Mouse (Mus musculus) megakaryocyte-erythroid progenitor cell, adult 5-6 weeks (primary cell): ENCODE measurements around the gene Exoc4. TPM values are rescaled to one million over a fixed set of nuclear protein-coding genes. Genes with fewer than 3 reads are reported as not detected.

ENCODE experiments used
- ATAC-seq: replicated peaks from 2 replicates; pipeline ENCODE4 v1.8.0; 2016; ENCODE audit warnings: mild to moderate bottlenecking, inconsistent platforms; ENCODE audit not compliant: severe bottlenecking, poor library complexity, low FRiP score, low TSS enrichment
- total RNA-seq, 2 experiments: library from RNA; stranded (forward) in 1 of 2; stranded (reverse) in 1 of 2; fragments of 200-1000, 215-1000 nt in 1 of 2; fragments of >200 nt in 1 of 2; fragmentation: Nextera tagmentation in 1 of 2; gene quantifications; 2 replicates each; pipeline ENCODE4 v1.2.3; 2014 to 2017

Gene Exoc4
- total RNA-seq, 2 experiments from 2014 or later = 49.6 to 57.8 TPM

DNA sequence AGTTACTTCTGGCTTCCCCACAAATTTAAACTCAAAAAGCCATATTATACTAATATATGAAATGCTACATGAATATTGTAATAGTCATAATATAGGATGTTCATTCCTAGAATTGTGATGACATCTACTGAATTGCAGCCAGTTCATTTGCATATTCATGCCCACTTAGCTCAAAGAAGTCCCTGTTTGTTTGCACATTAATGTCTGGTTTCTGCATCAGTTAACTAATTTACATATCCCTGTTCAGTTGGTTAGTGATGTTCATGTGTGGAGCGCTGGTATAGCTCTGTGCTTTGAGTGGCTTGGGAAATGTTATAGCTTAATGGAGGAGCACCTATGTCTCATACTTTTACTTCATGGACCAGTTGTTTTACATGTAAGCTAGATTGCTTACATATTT lies 206.4 kb downstream of the Exoc4 start:
- ATAC-seq = no peak

DNA sequence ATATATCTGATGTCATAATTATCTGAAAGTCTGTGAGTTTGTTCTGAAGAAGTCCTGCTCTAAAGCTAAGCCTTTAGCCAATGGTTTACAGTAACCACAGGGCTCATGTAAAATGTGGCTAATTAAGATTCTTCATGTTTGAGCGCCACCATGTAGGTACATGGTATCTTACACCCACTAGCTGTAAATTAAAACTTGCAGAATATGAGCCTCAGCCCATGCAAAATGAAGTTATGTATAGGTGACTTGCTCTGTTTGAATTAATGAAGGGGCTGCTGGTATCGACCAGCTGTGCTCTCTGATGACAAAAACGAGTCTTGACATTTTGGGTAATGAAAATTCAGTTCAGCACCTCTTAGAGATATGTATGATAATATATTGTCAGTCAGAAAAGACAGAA lies 216.0 kb downstream of the Exoc4 start:
- no peak for ATAC-seq

DNA sequence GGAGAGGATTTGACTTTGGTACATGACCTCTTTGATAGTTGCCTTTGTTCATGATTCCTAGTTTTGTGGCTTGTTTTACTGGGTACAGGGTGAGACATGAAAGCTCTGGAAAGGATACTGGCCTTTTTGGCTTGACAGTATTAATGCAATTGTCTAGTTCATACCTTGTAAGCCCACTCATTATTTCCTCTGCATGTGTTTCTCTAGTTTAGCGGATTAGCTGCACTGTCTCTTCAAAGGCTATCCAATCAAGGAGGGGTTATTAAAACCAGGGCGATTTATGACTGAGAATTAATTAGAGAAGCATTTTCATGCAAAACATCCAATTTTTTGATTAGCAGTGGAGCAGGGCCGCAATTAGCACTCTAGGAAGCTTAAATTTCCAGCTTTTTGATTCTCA lies 216.5 kb downstream of the Exoc4 start:
- ATAC-seq = no peak

DNA sequence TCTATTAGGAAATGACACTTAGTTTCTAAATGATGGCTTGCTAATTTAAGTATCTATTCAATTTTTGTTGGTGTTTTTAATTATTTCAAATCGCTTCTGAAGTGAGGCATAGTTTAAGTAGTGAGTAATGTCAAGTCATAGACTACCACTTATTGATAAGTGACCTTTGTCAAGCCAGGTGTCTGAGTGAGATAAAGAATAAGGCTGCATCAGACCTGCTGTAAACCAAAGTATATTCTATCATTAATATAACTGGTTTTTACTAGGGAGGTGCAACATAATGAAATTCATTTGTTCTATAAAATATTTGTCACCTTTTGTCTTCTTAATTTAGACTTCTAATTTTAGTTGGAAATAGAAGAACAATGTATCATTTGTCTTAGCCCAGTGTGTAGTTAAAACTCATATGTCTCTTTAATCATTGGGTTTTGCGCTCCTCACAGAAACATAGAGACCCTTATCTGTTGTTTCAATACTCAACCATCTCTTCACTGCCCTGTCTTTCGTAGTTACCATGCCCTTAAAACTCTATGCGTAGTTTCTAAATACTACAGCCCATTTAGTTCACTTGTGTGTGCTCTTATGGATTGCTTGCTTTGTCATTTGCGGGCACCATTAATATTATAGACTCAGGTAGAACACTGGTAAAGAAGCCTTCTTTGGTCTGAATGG lies 217.4 kb downstream of the Exoc4 start:
- ATAC-seq = peak; percentile 87

DNA sequence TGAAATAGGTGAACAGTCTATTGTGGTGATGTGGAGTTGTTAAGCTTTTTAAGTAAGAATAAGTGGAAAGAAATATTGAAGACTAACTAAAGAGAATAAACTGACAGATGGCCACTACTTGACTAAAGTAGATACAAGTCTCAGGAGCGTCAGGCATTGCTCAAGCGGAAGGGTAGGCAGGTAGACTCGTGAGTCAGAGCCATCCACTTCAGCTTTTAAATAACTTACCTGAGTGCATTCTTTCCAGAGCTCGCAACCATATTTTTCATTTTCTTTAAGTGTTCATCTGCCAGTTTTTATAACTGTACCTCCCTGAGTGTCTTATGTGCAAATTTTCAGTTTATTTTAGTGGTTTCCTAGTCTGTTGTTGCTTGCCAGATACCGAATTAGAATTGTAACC lies 219.6 kb downstream of the Exoc4 start:
- ATAC-seq = no peak

DNA sequence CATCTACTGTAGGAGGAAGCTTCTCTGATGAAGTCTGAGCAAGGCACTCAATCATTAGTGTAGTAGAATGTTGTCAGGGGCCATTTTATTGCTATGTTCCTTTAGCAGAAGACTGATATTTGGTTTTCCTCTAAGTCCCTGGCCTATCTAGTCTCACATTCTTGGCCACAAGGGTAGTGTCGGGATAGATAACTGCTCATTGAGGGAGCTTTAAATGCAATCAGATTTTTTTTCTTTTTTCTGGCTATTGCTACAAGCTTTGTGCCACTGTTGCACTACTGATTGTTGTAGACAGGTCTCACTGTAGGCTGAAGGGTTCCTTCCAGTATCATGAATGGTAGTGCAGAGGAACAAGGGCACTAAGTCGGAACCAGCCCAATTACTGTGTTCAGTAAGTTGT lies 227.2 kb downstream of the Exoc4 start:
- peak; percentile 52; the same call in 1 of the 2 replicates for ATAC-seq

DNA sequence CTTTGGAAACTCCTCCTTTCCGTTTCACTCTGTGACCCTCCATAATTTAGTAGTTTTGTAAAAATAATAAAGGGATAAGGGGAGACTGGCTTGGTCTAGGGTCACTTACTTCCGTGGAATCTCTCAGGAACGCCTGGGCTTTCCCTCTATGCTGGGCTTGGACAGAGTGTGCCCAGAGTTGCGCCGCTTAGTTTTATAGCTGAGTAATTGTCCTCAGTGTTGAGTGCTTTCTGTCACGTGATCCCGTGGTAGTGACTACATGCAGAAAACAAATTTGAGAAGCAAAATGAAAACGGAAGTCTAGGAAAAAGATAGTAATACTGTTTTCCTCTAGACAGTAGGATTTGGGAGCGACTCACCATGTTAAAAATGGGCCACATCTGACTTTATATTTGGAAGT lies 235.7 kb downstream of the Exoc4 start:
- no peak for ATAC-seq

DNA sequence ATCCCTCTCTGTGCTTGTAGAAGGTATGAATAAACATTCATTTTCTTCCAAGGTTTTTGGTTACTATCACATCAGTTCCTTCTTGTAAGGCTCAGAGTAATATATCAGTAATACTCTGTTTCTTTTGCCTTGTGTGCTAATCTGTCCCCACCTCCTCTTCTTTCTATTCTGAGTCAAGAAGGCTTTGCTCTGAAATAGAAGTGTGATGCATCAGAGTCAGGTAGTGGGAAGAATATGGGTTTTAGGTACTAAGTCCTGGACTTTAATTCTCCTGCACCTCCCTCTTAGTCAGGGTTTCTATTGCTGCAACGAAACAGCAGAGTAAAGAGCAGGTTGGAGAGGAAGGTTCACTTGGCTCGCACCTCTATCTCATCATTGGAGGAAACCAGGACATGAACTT lies 240.9 kb downstream of the Exoc4 start:
- no peak for ATAC-seq

DNA sequence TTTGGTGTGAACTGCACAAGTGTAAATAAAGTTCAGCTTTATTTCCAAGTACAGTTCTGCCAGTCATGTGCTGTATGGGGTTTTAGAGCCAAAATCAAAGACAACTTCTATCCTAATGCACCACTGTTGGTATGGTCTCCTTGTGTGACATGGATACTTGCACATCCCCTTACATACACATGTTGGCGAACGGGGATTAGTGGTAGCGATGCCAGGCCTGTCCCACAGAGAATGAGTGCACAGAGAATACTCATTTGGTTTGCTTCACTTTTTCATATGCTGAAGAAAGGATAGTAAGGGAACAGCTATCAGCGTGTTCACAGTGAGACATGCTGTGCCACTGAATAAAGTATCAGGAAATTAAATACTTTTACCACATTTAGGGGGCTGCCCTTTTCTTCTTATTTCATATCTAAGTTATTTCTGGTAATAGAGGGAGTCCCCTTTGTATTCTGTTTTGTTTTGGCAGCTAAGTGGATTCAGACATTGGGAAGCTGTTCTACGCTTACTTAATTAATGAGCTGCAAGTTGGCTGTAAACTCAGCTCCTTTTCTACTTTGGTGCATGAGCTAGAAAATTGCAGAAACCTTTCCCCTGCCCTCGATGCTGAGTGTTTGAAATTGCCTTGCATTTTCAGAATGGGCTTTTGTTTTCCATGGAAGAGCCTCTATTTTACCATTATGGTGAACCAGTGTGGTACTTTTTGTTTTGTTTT lies 247.4 kb downstream of the Exoc4 start:
- no peak for ATAC-seq

DNA sequence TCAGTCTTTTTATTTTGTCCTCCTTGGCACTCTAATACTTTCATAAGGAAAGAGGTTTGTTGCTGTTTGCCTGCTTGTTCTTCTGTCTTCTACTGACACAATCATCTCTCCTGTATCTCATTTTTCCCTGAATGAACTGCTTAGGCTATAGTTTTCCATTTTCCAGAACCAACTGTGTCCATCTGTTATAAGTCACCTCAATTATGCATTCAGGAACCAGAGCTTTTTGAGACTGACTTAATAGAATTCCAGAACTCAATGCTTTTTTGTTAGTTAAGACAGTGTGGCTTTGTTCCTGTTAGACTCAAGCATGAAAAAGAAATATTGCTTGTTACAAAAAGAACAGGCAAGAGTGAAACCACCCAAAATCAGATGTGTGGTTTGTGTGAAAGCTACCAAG lies 248.5 kb downstream of the Exoc4 start:
- no peak for ATAC-seq

DNA sequence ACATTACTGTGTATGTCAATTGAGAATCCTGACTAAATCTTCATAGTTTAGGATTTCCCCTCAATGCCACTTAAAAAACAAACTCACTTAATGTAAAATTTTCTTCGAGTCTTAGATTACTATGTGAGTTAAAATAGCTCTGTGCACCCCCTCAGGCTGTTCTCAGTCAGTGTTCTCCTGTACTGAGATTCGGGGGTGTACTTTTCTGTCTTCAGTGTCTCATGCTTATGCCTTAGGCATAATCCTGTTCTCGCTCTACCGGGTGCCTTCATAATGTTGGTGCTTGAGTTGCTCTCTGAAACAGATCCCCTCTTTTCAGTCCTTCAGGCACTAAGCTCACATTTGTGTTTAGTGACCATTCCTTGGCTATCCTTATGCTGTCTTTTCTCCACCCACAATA lies 253.5 kb downstream of the Exoc4 start:
- no peak for ATAC-seq

DNA sequence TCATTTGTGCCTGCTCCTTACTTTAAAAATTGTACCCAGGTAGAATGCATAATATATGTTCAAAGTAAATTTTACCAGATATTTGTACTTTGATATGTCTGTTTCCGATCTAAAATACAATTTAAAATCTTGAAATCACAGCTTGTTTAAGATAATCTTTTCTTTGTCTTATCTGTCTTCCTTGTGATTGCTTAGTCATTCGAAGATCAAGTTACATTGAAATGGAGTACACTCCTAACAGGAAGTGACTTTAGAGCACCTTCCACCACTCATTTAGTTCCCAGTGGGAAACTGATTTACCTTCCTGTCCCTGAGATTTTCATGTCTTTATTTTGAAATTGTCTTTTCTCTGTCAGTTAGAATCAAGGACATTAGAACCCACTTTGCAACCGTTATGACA lies 254.5 kb downstream of the Exoc4 start:
- no peak for ATAC-seq

DNA sequence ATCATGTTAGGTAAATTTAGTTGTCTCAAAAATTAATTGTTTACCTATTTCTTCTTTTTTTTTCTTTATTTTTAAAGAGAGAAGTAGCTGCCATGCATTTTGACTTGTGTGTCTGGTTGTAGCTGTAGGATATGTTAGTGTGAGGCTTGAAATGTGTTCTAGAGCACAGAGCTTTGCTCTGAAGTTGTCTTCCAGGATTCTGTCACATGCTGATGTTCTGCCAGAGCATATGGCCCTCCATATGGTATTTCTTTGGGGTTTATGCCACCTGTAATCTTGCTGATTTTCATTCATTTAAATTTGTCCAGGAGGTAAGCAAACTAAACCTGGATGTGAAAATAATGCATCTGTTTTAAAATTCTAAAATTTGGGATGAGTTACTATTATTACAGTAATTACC lies 258.2 kb downstream of the Exoc4 start:
- ATAC-seq = no peak

DNA sequence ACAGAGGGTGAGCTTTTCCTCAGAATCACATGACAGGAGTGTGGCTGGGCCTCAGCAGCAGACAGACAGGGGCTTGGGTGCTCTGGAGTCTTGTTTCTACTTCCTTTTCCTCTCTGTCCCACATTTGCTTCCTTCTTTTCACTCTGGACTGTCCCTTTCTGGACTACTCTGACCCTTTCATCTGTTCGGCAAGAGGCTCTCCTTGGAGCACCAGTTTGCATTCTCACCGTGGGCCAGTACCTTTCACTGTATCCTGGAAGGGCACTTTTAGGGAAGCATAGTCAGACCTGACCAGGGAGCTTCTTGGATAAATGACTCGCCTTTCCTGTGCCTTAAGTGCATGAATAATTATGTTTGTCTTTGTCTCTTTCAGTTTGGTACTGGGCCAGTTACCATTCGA lies 266.5 kb downstream of the Exoc4 start:
- ATAC-seq = no peak

DNA sequence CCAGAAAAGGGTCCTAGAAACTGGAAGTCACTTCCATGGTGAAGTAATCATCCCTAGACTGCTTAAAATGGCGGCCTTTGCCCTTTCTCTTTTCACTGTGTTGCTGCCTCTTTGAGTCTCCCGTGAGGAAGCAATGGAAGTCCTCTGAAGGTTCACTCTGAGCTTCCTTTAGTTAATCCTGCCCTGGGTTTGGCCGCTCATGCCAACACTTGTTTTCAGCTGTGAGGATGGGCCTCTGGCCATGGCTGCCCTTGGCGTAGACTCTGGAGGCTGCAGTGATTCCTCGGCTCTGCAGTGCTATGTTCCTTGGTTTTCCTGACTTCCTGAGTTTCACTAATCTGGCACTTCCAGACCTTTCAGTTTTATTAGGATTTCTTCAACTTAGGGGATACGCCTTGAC lies 267.9 kb downstream of the Exoc4 start:
- no peak for ATAC-seq

DNA sequence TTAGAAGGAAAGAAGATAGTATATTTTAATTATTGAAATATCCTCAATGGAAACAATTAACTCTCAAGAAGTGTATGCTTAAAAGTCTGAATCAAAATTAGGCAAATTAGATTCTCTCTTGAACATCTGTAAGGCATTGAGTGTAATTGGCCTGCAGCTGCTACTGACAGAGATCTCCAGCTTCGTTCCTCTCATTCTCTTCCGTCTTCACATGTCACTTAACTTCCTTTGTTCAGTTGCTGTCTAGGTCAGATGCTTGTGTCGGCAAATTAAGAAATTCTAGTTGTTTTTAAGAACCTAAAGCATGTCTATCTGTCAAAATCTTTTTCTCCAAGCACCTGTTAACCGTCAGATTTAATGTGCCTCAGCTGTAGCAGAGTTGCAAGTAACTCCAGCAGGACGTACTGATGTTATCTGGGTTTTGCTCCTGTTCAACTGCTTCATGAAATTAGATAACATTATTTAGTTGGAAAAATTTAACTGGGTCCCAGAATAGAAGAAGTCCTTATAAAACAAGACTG lies 269.1 kb downstream of the Exoc4 start:
- no peak for ATAC-seq

DNA sequence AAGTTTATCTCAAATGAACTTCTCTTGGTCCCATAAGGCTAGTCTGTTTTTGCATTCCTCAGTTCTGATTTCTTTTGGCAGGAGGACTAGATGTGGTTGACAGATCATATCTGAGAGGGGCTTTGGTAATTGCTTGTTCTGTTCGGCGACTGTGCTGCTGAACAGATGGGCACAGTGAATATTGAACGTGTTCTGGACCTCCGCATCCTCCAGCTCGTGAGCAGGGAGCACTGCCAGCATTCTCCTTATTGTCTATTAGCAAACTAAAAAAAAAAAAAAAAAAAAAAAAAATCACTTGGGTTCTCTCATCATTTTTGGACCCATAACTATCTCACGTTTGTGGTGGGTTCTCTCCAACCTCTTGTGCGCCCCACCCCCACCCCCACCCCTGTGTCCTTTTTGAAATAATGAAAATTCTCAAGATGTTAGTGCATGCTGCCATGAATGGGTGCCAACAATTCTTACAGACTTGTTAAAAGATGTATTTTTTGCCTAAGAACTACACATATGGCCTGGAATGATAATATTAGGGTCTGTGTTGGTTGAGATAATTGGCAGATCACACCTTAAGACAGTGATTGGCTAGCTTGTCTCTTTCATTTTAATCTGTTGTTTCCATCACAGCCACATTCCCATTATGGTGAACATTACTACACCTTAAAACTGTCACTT lies 276.9 kb downstream of the Exoc4 start:
- no peak for ATAC-seq

DNA sequence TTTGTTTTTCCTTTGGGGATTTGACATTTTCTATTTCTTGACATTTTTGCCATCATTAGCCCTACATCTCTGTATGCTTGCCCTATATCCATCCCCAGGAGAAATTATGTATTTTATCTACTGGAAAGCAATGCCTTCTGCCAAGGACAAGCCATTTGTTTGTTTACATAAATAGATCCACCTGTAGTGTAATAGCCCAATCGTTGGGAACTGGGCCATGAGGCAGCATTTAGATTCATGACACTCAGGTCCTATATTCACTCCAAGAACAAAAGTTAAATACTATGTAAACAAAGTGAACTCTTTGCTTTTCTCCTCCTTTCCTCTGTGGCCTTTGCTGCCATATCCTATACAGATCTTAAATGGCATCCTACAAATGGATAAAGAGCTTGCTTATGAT lies 291.5 kb downstream of the Exoc4 start:
- ATAC-seq = no peak

DNA sequence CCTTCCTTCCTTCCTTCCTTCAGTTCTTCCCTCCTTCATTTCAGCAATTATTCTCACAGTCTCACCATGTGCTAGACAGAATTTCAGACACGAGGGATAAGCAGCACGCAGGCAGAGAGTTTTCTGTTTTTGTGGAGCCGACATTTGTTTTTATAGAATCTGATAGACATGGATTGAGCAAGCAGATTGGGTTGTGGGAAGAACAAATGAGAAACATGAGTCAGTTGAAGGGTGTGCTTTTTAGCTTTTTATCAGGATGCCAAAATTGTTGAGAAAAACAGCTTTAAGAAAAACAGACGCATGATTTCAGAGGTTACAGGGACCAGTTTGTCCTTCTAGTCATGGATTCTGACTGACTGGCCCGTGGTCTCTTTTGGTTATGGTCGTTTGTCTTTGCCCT lies 293.8 kb downstream of the Exoc4 start:
- ATAC-seq = no peak

DNA sequence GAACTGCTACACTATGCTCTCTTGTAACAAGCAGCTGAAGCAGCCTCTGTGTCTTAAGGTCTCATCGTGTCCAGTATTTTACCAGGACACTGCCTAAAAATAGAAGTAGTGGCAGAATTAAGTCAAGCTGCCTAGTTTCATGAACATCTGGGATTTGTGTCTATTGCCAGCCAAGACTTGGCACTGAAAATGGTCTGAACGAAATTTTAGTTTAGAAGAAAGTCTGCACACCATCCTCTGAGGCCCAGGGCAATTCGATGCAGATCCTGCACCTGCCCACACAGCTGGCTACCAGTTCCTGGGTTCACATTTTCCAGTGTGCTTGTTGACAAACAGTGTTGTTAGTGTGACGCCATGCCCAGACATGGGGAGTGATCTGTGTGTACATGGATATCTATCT lies 303.0 kb downstream of the Exoc4 start:
- no peak for ATAC-seq

DNA sequence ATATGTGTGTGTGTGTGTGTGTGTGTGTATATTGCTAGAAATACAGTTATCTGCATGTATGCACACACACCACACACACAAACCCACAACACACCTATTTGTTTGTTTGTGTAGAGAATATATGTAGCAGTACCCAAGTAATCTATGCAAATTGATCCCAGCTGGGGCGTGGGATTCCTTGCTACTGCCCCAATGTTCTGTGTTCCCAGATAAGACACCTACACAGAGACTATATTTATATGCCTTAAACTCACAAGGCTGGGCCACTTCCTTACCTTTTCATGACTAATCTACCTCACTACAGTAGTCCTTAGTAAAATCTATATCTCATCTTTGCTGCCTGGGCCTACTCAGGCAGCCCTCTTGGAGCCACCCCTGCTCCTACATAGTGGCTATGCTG lies 312.0 kb downstream of the Exoc4 start:
- ATAC-seq = no peak
